Mouse (Mus musculus) testis, postnatal 10 days (tissue): ENCODE measurements around the gene Cdr2l.
A peak's percentile ranks its signal among the peaks of the same experiment; 100 is the strongest.
"Not testable (repeated sequence)": the region's sequence is repeated elsewhere in the genome, so short reads cannot be mapped to it uniquely, and the experiment has no call there.

ENCODE experiments used
- DNase-seq: peaks from one replicate; pipeline ENCODE4 v3.0.0; 2021; ENCODE audit warnings: low spot score

Gene Cdr2l

GRCm38 (mm10) chr11:115371354-115371753 lies 10.4 kb upstream of the Cdr2l start:
- DNase-seq, result no peak

- DNase-seq, result no peak
Observed at GRCm38 (mm10) chr11:115372015-115372414, 9.7 kb upstream of the Cdr2l start.

- DNase-seq, result no peak
Observed at GRCm38 (mm10) chr11:115372737-115373136, 9.0 kb upstream of the Cdr2l start.

GRCm38 (mm10) chr11:115373805-115374694 lies 7.7 kb upstream of the Cdr2l start:
- DNase-seq, result peak; percentile 80

- DNase-seq, result no peak
Observed at GRCm38 (mm10) chr11:115374695-115375425, 6.9 kb upstream of the Cdr2l start.

- DNase-seq, result no peak
Observed at GRCm38 (mm10) chr11:115376722-115377121, 5.0 kb upstream of the Cdr2l start.

GRCm38 (mm10) chr11:115377254-115377653 lies 4.5 kb upstream of the Cdr2l start:
- DNase-seq, result no peak

- DNase-seq, result no peak
Observed at GRCm38 (mm10) chr11:115377854-115378253, 3.9 kb upstream of the Cdr2l start.

- no peak for DNase-seq
Observed at GRCm38 (mm10) chr11:115381276-115381675, 440 bp upstream of the Cdr2l start.

- DNase-seq, result no peak
Observed at GRCm38 (mm10) chr11:115382891-115383290, 1.2 kb downstream of the Cdr2l start.

GRCm38 (mm10) chr11:115383701-115384474 lies 2.2 kb downstream of the Cdr2l start:
- DNase-seq, result peak; percentile 84

GRCm38 (mm10) chr11:115384587-115384986 lies 2.9 kb downstream of the Cdr2l start:
- DNase-seq, result no peak

- not testable (repeated sequence) for DNase-seq
Observed at GRCm38 (mm10) chr11:115386859-115387258, 5.1 kb downstream of the Cdr2l start.

GRCm38 (mm10) chr11:115391358-115391757 lies 9.6 kb downstream of the Cdr2l start:
- no peak for DNase-seq

GRCm38 (mm10) chr11:115393721-115394325 lies 12.1 kb downstream of the Cdr2l start:
- DNase-seq, result peak; percentile 44

GRCm38 (mm10) chr11:115398085-115398484 lies 16.4 kb downstream of the Cdr2l start:
- DNase-seq, result no peak

GRCm38 (mm10) chr11:115400126-115400525 lies 18.4 kb downstream of the Cdr2l start:
- no peak for DNase-seq

GRCm38 (mm10) chr11:115400630-115401391 lies 19.1 kb downstream of the Cdr2l start:
- DNase-seq, result no peak

GRCm38 (mm10) chr11:115403338-115404124 lies 21.8 kb downstream of the Cdr2l start, which contains the start of gene Mrpl58:
Gene Mrpl58, plus strand, starts transcription at chr11:115403752.
- DNase-seq, result peak; percentile 88

GRCm38 (mm10) chr11:115405723-115406122 lies 24.0 kb downstream of the Cdr2l start:
- no peak for DNase-seq
